Mouse (Mus musculus) cerebellum, postnatal 36 days (tissue): ENCODE results near the gene Echdc2.
A peak's percentile ranks its signal among the peaks of the same experiment; 100 is the strongest.
"Not testable (repeated sequence)": the region's sequence is repeated elsewhere in the genome, so short reads cannot be mapped to it uniquely, and the experiment has no call there.

Source experiments
- DNase-seq, 2 experiments: peaks; one replicate each; pipeline ENCODE4 v3.0.0; 2021 to 2022; ENCODE audit warnings: mixed read lengths in 2 of 2

The Echdc2 gene

GRCm38 (mm10) chr4:108165152-108165895 lies at the start of gene Echdc2:
TSS of gene Echdc2 (plus strand) at chr4:108165437.
- DNase-seq, result peak; percentile 50 to 56

GRCm38 (mm10) chr4:108116466-108116865 lies 48.8 kb upstream of the Echdc2 start:
- no peak for DNase-seq

- peak in 1 of 2 experiments; percentile 19 for DNase-seq
These were observed 47.7 kb upstream of the Echdc2 start for GRCm38 (mm10) chr4:108117488-108117887.

GRCm38 (mm10) chr4:108117924-108118876 lies 47.0 kb upstream of the Echdc2 start:
- peak; percentile 93 to 97 for DNase-seq

- DNase-seq, result no peak
These were observed 41.1 kb upstream of the Echdc2 start for GRCm38 (mm10) chr4:108124104-108124503.

- no peak for DNase-seq
These were observed 39.0 kb upstream of the Echdc2 start for GRCm38 (mm10) chr4:108126260-108126659.

- no peak for DNase-seq
These were observed 37.7 kb upstream of the Echdc2 start for GRCm38 (mm10) chr4:108127516-108127915.

- no peak for DNase-seq
These were observed 36.9 kb upstream of the Echdc2 start for GRCm38 (mm10) chr4:108128339-108128738.

GRCm38 (mm10) chr4:108130452-108130851 lies 34.8 kb upstream of the Echdc2 start:
- DNase-seq, result no peak

- DNase-seq, result no peak
These were observed 28.3 kb upstream of the Echdc2 start for GRCm38 (mm10) chr4:108136938-108137337.

- not testable (repeated sequence) for DNase-seq
These were observed 22.1 kb upstream of the Echdc2 start for GRCm38 (mm10) chr4:108143178-108143577.

- DNase-seq, result no peak
These were observed 21.5 kb upstream of the Echdc2 start for GRCm38 (mm10) chr4:108143778-108144177.

- no peak for DNase-seq
These were observed 20.4 kb upstream of the Echdc2 start, which contains the start of gene Scp2 for GRCm38 (mm10) chr4:108144880-108145279. TSS of gene Scp2 (minus strand) at chr4:108144998.

- DNase-seq, result not testable (repeated sequence)
These were observed 19.7 kb upstream of the Echdc2 start for GRCm38 (mm10) chr4:108145554-108145953.

GRCm38 (mm10) chr4:108155141-108155540 lies 10.1 kb upstream of the Echdc2 start:
- DNase-seq, result not testable (repeated sequence)

- DNase-seq, result no peak
These were observed 3.3 kb upstream of the Echdc2 start for GRCm38 (mm10) chr4:108161936-108162335.

- no peak for DNase-seq
These were observed 1.9 kb upstream of the Echdc2 start for GRCm38 (mm10) chr4:108163291-108163690.

- no peak for DNase-seq
These were observed 1.6 kb downstream of the Echdc2 start for GRCm38 (mm10) chr4:108166874-108167273.

- DNase-seq, result no peak
These were observed 2.8 kb downstream of the Echdc2 start for GRCm38 (mm10) chr4:108168056-108168455.

GRCm38 (mm10) chr4:108182278-108182677 lies 17.0 kb downstream of the Echdc2 start:
- no peak for DNase-seq

GRCm38 (mm10) chr4:108192821-108193323 lies 27.6 kb downstream of the Echdc2 start:
- no peak for DNase-seq

GRCm38 (mm10) chr4:108196277-108196855 lies 31.1 kb downstream of the Echdc2 start:
- DNase-seq, result peak; percentile 63 to 67

GRCm38 (mm10) chr4:108199236-108199635 lies 34.0 kb downstream of the Echdc2 start:
- DNase-seq, result peak; percentile 41 to 46
